In the genomic region with DNA sequence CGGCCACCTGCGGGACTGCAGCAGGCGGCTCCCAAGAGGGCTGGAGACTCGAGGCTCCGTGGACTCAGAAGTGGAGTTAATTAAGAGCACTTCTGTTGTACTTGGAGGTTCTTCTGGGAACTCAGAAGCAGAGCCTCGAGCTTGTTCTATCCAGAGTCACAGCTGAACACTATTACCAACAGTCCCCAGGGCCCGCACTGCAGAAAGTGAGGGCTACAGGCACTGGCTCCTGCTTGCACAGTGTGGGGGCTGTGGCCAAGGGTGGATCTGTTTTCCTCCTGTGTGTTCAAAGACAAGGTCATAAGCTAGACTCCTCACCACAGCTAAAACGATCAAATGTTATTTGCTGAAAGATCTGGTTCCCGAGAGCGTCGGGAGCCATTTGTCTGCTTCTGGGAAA, we compare ENCODE assay signal across 9 mouse cellular contexts. TPM values are rescaled to one million over a fixed set of nuclear protein-coding genes. Genes with fewer than 3 reads are reported as not detected.
A peak's percentile ranks its signal among the peaks of the same experiment; 100 is the strongest.
DNase-seq lines count a peak whose midpoint lies in the region; ATAC-seq and TF ChIP-seq lines count a peak whose summit lies in the region.
"Had no signal": no experiment of that assay in that cellular context is flagged by ENCODE, and none has a peak within 500 bp of the region (broad histone marks: within the 10 kb centered on the region; RNA-seq: fewer than 3 reads in every experiment).

No protein-coding gene starts in this region.

- 42% methylated on average over 11 of the region's 11 CpGs for WGBS in kidney, embryonic 14.5 days
- WGBS in embryonic facial prominence, embryonic 12.5 days, result 43% methylated on average over 11 of the region's 11 CpGs
- WGBS in lung, postnatal 0 days, result 52% methylated on average over 11 of the region's 11 CpGs

- no peak overlapping the region for H3K9ac ChIP-seq in kidney, embryonic 14.5 days (ENCODE audit: low read depth, low read length)
- no peak overlapping the region for H3K9ac ChIP-seq in embryonic facial prominence, embryonic 12.5 days
- no peak overlapping the region for H3K9ac ChIP-seq in lung, postnatal 0 days (replicated peaks; ENCODE audit: low read depth)

- no peaks in the 10 kb centered on the region for H3K9me3 ChIP-seq in kidney, embryonic 14.5 days (ENCODE audit: control insufficient read depth, low read length)
- H3K9me3 ChIP-seq in embryonic facial prominence, embryonic 12.5 days, result no peaks in the 10 kb centered on the region
- H3K9me3 ChIP-seq in lung, postnatal 0 days (ENCODE audit: low read length), result no peaks in the 10 kb centered on the region

- H3K4me2 ChIP-seq in kidney, embryonic 14.5 days (replicated peaks; ENCODE audit: low read depth, low read length), result peak overlapping the region; percentile 31; the same call in 1 of the 2 replicates
- H3K4me2 ChIP-seq in embryonic facial prominence, embryonic 12.5 days (replicated peaks), result no peak overlapping the region
- H3K4me2 ChIP-seq in lung, postnatal 0 days (replicated peaks; ENCODE audit: low read depth, low read length), result peak overlapping the region; percentile 41

- intact Hi-C loops in gastrocnemius, postnatal 14 days (cut with DNase I; ENCODE audit: low total_unique reads), result no loop called here

- TF ChIP-seq EP300 in lung, postnatal 0 days (IDR thresholded peaks at IDR 0.05), result no peak

- 0 out of 2 replicates have a peak, but pooled peaks cover 2% of the 10 kb centered on the region for H3K36me3 ChIP-seq in kidney, embryonic 14.5 days (ENCODE audit: control insufficient read depth, insufficient read depth, low read length)
- no peaks in the 10 kb centered on the region; the same call in none of the 2 replicates for H3K36me3 ChIP-seq in embryonic facial prominence, embryonic 12.5 days
- H3K36me3 ChIP-seq in lung, postnatal 0 days (ENCODE audit: insufficient read depth, low read length), result no peaks in the 10 kb centered on the region

- H3K4me3 ChIP-seq in kidney, embryonic 14.5 days (ENCODE audit: low read length), result no peak overlapping the region
- no peak overlapping the region for H3K4me3 ChIP-seq in embryonic facial prominence, embryonic 12.5 days
- H3K4me3 ChIP-seq in lung, postnatal 0 days (ENCODE audit: low read depth, low read length), result no peak overlapping the region

- no peaks in the 10 kb centered on the region for H3K27me3 ChIP-seq in kidney, embryonic 14.5 days (ENCODE audit: control insufficient read depth, insufficient read depth, low read length)
- no peaks in the 10 kb centered on the region for H3K27me3 ChIP-seq in embryonic facial prominence, embryonic 12.5 days
- H3K27me3 ChIP-seq in lung, postnatal 0 days (replicated peaks; ENCODE audit: insufficient read depth, low read length), result no peaks in the 10 kb centered on the region
- H3K27me3 ChIP-seq: Patski had no signal

- ATAC-seq in kidney, embryonic 14.5 days (ENCODE audit: low FRiP score, low TSS enrichment), result peak; percentile 74; the same call in 1 of the 2 replicates
- ATAC-seq in embryonic facial prominence, embryonic 12.5 days (ENCODE audit: insufficient number of reproducible peaks, insufficient read depth, low FRiP score, low TSS enrichment), result peak; percentile 70; the same call in 1 of the 2 replicates
- ATAC-seq in lung, postnatal 0 days, result peak; percentile 57
- ATAC-seq: Patski had no signal

- no peak for DNase-seq in kidney, postnatal 10 days
- DNase-seq in gastrocnemius, postnatal 14 days, result peak; percentile 50
- DNase-seq in lung, postnatal 0 days (ENCODE audit: low spot score), result peak; percentile 46
- no peak for DNase-seq in MN1 (ENCODE audit: low spot score)
- DNase-seq in layer of hippocampus, adult 8-10 months (ENCODE audit: low spot score in 2 of 2), result no peak

- 0 out of 2 replicates have a peak overlapping the region, but pooled peaks have one; percentile 24 for H3K27ac ChIP-seq in kidney, embryonic 14.5 days (ENCODE audit: low read depth, low read length)
- peak overlapping the region; percentile 48 for H3K27ac ChIP-seq in embryonic facial prominence, embryonic 12.5 days
- no peak overlapping the region for H3K27ac ChIP-seq in lung, postnatal 0 days (ENCODE audit: low read length)
- H3K27ac ChIP-seq: macrophage had no signal

- H3K4me1 ChIP-seq in kidney, embryonic 14.5 days (ENCODE audit: control insufficient read depth, insufficient read depth, low read length), result peaks cover 14% of the 10 kb centered on the region
- peaks cover 33% of the 10 kb centered on the region for H3K4me1 ChIP-seq in embryonic facial prominence, embryonic 12.5 days
- no peaks in the 10 kb centered on the region for H3K4me1 ChIP-seq in lung, postnatal 0 days (ENCODE audit: insufficient read depth, low read depth, low read length)

- no peak for TF ChIP-seq CTCF in lung, postnatal 0 days (IDR thresholded peaks at IDR 0.05)

RNA-seq across cellular contexts. Expression of gene Pdcd5, which starts 38.9 kb away (rescaled TPM):
- polyA plus RNA-seq in kidney, embryonic 14.5 days (2014; fragmentation: Nextera tagmentation; extraction: Ambion mirVana), result 288 and 371 TPM in 2 replicates
- 323 and 330 TPM in 2 replicates for polyA plus RNA-seq in embryonic facial prominence, embryonic 12.5 days (2016; fragmentation: Nextera tagmentation; extraction: Ambion mirVana)
- 100 to 1,000 TPM; 109 to 122 TPM for total RNA-seq in gastrocnemius, postnatal 14 days (2021)
- polyA plus RNA-seq in lung, postnatal 0 days (2015; fragmentation: Nextera tagmentation; extraction: Ambion mirVana), result 160 and 169 TPM in 2 replicates
- total RNA-seq in layer of hippocampus, adult 8-10 months (2022), result 10 to 100 TPM; 53.4 to 59.6 (median 54.9) TPM

Comparison
In these comparisons a context has a peak if more than half of its experiments do, and no peak if none do; other contexts are left out.
1. DNase-seq: peak in gastrocnemius, postnatal 14 days (single experiment) and lung, postnatal 0 days (single experiment); none in kidney, postnatal 10 days (single experiment), MN1 (single experiment) and layer of hippocampus, adult 8-10 months (0 of 2).
2. Peak in every context shown above with its lines, with median percentiles within 50 percentile points of each other: ATAC-seq.